Mouse (Mus musculus) spleen, postnatal 36 days (tissue): ENCODE data around the gene Lrtm1.

Source experiments
- DNase-seq, 2 experiments: peaks; one replicate each; pipeline ENCODE4 v3.0.0; 2022; ENCODE audit warnings: low spot score in 2 of 2, mixed read lengths in 1 of 2

Gene Lrtm1

GRCm38 (mm10) chr14:29017883-29018282 lies at the start of gene Lrtm1:
TSS of gene Lrtm1 (plus strand) at chr14:29018208.
- DNase-seq = no peak

DNA sequence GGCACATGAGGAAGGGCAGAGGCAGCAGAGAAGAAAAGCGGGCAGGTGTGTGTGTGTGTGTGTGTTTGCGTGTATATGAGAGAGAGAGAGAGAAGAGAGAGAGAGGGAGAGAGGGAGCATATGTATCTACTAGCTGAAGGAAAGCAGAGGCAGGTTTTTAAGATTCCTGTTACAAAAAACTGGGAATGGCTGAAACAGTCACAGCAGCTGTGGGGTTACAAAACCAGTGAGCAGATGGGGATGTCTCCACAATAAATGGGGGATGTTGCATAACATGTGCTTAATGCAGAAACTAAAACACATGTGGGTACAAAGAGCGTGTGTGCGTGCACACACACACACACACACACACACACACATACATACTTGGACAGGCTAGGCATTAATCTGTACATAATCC lies 48.8 kb upstream of the Lrtm1 start:
- no peak for DNase-seq

- no peak for DNase-seq
Observed at GRCm38 (mm10) chr14:28972620-28973019, 45.4 kb upstream of the Lrtm1 start.

DNA sequence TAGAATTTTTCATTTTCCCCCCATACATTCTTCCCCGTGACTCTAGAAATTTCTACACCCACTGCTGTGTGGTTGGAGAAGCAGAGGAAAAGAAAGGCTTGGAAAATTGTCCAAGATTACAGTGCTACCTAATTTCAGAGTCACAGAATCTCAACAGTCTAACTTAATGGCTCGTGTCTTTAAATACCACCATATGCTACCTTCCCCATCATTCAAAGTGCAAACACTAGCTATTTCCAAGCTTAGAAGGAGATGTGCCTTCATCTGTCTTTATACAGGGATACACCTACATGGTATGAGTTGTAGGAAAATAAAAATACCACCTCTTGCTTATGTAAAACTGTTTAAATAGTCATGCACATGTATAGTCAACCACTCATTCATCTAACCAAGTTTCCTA lies 38.8 kb upstream of the Lrtm1 start:
- DNase-seq = no peak

DNA sequence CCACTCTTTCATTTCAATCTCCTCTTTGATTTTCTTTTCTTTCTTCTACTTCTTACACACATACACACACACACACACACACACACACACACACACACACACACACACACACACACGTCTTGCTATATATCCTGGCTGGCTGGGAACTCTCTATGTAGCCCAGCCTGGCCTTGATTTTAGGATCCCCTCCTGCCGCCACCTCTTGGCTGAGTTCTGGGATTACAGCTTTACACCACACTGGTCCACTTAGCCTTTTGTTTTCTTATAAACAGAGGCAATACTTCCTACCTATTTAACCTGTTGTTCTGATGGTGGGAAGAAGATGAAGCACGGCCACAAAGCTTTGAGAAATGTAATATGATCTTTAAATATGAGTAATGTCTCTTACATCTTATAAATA lies 37.5 kb upstream of the Lrtm1 start:
- no peak for DNase-seq

DNA sequence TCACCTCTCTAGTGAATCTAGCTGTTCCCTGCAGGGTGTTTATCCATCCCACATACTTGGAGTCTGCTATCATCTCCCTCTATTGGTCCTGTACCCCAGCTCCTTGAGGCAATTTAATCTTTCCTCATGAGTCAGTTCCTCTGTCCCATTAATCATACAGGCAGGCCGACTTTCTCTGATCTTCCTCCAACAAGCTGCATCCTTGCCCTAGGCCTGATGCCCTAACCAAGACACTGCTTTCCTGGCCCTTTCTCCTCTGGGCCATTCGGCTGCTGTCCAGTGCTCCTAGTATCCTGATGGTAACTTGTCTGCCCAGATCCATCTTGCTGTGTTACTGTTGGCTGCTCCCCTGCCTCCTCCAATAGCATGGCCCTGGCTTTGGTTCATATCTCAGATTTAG lies 33.7 kb upstream of the Lrtm1 start:
- DNase-seq = no peak

GRCm38 (mm10) chr14:28988211-28988900 lies 29.7 kb upstream of the Lrtm1 start:
- DNase-seq = no peak

DNA sequence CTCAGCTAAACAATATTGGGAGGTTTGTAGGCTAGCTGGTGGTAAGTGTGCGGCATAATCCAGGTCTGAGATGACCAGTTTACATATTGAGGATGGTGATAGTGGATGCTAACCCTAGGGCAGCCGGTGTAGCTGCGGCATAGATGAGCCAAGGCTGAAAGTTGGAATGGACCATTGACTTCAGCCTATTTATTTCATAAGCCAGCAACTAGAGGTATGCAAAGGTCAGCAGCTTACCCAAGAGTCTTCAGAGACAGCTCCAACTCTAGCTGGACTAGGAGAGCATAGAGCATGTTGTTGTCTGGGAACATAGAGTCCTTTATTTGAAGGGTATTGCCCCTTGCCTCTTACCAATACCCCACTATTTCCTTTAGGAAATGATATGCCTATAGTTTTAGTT lies 21.4 kb upstream of the Lrtm1 start:
- DNase-seq = no peak

DNA sequence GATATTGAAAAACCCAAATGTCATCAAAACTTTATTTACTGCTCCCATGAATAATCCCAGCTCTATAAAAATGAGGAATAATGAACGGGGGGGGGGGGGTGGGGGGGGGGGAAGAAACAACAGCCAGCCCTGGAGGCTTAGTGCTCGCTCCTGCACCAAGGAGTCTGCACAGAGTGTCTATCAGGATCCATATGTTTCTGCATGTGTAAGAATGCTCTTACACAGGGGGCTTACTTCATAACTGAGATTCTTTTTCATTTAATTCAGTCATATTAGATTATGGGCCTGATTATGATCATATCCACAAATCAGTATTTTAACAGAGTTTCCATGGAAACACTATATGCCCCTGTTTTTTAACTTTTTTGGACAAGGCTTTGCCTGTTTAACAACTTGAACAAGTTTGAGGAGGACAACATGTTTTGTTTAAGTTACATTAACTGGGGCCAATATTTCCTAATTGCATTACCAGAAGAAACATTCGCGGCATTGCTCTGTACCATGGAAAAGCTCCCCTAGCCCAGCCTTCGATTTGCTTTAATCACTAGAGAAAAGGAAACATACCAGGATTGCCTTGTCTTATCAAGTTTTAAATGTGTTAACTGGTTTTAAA lies 12.7 kb upstream of the Lrtm1 start:
- DNase-seq = no peak

GRCm38 (mm10) chr14:29009644-29010043 lies 8.4 kb upstream of the Lrtm1 start:
- DNase-seq = no peak

- DNase-seq = no peak
Observed at GRCm38 (mm10) chr14:29013161-29013560, 4.8 kb upstream of the Lrtm1 start.

DNA sequence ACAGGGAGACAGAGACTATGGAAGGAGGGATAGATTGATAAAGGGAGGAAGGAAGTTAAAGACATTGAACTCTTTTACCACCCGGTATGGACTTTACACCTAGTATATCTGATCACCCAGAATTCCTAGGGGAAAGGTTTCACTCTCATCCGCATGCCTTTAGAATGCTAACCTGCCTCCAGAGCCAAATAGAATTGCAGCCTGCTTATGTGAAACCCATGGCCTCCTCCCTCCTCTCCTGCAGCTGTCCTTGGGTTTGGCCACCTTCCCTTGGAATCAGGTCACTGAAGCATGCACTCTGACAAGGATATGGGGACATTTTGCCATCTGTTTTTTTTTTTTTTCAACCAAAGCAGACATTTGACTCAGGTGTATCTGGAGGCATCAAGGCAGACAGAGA lies 3.3 kb upstream of the Lrtm1 start:
- no peak for DNase-seq

GRCm38 (mm10) chr14:29015896-29016295 lies 2.1 kb upstream of the Lrtm1 start:
- DNase-seq = no peak

DNA sequence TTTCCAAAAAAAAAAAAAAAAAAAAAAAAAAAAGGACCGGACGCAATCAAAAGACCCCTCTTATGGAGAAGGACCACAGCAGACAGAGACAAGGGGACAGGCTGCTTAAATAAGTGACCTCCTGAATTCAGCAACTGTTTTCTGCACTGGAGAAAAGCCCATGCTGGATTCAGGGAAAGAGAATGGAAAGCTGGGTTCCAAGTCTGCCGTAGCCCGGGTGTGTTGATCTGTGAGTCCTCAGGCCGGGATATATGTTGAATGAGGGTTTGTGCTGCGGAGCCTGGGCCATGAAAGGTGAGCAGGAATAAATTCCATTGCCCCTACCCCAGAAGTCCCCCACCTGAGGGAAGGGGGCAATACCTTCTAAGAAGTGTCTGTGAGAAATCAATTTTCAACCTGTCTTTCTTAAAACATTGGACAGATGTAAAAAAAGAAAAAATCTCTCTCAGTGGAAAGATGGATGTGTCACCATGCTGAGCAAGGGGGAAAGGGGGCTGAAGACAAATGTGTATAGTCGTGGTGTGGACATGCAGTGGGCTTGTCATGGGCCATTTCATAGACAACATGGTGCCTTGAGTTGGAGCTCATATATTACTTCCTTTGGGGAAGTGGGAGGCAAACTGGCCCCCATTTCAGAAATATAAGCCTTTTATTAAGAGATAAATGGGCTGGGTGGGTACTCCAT lies 450 bp downstream of the Lrtm1 start:
- no peak for DNase-seq

GRCm38 (mm10) chr14:29021295-29021694 lies 3.3 kb downstream of the Lrtm1 start:
- no peak for DNase-seq

DNA sequence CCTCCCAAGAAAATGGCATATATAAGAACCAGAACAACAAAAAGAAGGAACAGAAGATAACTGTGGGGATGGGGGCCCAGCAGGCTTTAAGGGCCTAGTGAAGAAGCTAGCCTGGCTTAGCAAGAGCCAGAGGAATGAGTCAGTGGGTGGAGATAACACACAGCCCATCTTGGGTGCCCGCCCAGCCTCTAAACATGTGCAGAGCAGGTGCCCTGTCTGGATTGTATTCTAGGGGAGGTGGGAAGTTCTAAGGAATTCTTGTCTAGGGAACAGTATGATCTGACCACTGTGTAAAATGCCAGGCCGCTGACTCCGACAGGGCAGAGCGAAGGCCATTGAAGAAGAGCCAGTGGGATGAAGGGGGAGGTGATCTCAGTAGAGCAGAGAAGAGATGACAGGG lies 5.2 kb downstream of the Lrtm1 start:
- no peak for DNase-seq

GRCm38 (mm10) chr14:29025335-29025734 lies 7.3 kb downstream of the Lrtm1 start:
- no peak for DNase-seq

DNA sequence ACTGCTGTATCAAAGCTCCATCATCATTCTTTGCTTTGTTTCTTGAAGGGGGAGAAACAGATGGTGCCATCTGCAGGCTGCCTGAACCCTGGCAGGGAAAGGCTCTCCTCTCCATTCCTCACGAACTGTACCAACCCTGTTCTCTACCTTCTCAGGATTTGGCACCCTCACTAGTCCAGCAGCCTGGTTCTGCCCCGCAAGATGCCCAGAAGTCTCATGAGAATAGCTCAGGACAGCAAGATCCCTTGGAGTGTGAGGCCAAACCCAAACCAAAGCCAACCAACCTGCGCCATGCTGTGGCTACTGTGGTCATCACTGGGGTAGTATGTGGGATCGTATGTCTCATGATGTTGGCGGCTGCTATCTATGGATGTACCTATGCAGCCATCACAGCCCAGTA lies 9.3 kb downstream of the Lrtm1 start:
- no peak for DNase-seq

DNA sequence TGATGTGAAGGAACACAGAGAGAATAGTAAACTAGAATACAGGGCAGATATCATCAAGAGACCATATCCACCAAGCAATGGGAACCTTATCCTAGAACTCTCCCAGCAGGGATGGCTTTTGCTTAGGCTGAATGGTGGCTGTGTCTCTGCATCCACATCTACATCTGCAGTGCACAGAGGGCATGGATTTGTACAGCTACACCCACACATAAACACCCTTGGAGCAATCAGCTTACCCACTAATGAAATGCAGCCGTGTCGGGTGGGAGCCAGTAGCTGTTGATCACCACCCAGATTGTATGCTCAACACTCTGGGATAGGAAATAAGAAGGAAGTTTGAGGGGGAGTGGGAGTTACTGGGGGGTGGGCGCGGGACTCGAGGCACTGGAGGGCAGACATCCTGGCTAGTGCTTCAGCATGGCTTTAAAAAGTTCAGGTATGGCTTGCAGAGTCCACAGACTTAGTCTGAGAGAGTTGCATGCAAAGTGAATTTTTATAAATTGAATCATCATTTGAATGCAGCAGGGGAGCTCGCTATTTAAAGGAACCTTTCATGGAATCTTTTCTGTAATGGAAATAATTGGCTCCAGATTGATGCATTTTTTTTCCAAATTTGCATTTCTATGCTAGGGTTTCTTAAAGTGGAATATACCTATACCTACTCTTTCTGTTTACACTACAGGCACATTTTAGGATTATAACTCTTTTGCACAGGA lies 10.5 kb downstream of the Lrtm1 start:
- no peak for DNase-seq

DNA sequence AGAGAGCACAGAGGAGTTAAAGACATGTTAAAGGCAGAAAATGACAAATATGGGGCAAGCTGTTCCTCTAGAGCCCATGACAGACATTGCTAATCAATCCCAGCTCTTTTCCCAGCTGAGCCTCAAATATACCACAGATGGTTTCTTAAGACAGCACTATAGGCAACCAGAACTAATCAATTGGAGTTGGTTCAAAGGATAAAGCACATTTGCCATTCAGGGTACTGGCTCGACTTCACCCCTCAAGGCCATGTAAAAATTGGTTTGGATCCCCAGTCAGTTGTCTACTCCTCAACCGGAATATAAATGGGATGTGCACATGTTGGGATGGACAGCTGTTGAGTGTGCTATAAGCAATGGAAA lies 11.1 kb downstream of the Lrtm1 start:
- DNase-seq = no peak

DNA sequence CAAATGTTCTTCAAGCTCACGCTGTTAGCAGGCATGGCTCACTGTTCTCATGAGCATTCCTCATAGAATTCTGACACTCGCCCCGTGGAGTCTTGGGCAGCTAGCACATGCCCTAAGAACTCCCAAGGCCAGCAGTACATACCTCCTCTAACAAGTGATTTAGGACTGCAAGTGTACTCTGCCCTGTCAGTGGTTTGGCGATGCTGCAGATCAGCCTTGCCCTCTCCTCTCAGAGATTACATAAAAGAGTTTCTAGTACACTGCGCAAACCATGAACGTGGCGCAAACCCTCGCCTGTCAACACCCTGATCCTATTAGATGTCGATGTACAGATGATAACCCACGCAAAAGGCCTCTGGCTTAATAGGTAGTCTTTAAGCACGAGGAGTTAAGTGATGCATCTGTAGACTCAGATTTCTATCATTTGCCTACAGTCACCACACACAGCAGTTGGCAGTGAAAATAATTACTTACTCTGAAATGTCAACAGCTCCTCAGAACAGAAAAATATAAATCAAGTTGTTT lies 11.9 kb downstream of the Lrtm1 start:
- DNase-seq = no peak

DNA sequence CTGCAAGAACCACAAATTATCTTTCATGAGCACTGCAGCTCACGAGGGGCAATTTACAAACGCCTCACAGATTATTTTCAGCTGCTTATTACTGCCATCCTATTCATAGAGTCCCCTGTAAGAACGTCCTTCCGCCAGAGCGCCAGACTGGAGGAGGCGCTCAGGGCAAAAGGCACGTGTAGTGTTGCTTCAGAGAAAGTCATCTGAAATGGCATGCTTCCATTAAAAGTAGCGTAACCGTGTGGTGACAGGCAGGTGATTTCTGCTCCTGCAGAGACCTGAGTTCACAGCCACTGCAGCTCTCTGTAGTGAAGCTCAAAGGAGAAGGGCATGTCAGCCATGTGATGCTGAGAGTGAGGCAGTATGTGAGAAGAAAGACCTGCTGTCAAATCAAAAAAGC lies 12.5 kb downstream of the Lrtm1 start:
- no peak for DNase-seq
